Mouse (Mus musculus) bone marrow macrophage, adult 2 months (primary cell): ENCODE results near the gene Snhg11. TPM values are rescaled to one million over a fixed set of nuclear protein-coding genes. Genes with fewer than 3 reads are reported as not detected.
"Not testable (repeated sequence)": the region's sequence is repeated elsewhere in the genome, so short reads cannot be mapped to it uniquely, and the experiment has no call there.

Experiments used
- H3K27ac ChIP-seq: 2 replicates; pipeline ENCODE4 v1.5.1; 2012; ENCODE audit warnings: low read depth, low read length; ENCODE audit not compliant: insufficient read depth
- H3K4me1 ChIP-seq: 2 replicates; pipeline ENCODE4 v1.6.1; 2012; ENCODE audit warnings: low read length; ENCODE audit not compliant: control insufficient read depth, insufficient read depth
- H3K4me3 ChIP-seq: 2 replicates; pipeline ENCODE4 v1.5.1; 2012; ENCODE audit warnings: mild to moderate bottlenecking, low read length, moderate library complexity; ENCODE audit not compliant: insufficient read depth
- CTCF ChIP-seq: IDR thresholded peaks from 2 replicates; pipeline ENCODE4 v1.5.1; 2012; ENCODE audit warnings: low read depth, mild to moderate bottlenecking, low read length, moderate library complexity
- POLR2A ChIP-seq: IDR thresholded peaks from 2 replicates; pipeline ENCODE4 v1.6.1; 2012; ENCODE audit warnings: mild to moderate bottlenecking, low read depth, low read length, borderline replicate concordance
- polyA plus RNA-seq: library from polyadenylated mRNA; stranded (reverse); fragments of >200 nt; gene quantifications from 2 replicates; pipeline ENCODE4 v1.2.4, GENCODE M21; 2012; ENCODE audit not compliant: missing spikeins, insufficient read depth, insufficient read length

The Snhg11 gene
- polyA plus RNA-seq, 1 experiment: 1.2 TPM

GRCm38 (mm10) chr2:158386072-158386471, 10.6 kb downstream of the Snhg11 start:
- no peak for TF ChIP-seq POLR2A
- TF ChIP-seq CTCF: no peak
- Histone ChIP-seq H3K4me3 (no peak overlapping the region), H3K4me1 (no peaks in the 10 kb centered on the region), H3K27ac (no peak overlapping the region)

GRCm38 (mm10) chr2:158389421-158389820, 14.0 kb downstream of the Snhg11 start:
- Histone ChIP-seq H3K4me3 (no peak overlapping the region), H3K27ac (no peak overlapping the region), H3K4me1 (no peaks in the 10 kb centered on the region)
- TF ChIP-seq POLR2A: no peak
- TF ChIP-seq CTCF: no peak

- H3K27ac ChIP-seq: no peak overlapping the region
- TF ChIP-seq CTCF: no peak
- no peak for TF ChIP-seq POLR2A
- no peak overlapping the region for H3K4me3 ChIP-seq
- H3K4me1 ChIP-seq: no peaks in the 10 kb centered on the region
Observed at GRCm38 (mm10) chr2:158396369-158396768, 20.9 kb downstream of the Snhg11 start.

- H3K27ac ChIP-seq, H3K4me1 ChIP-seq, H3K4me3 ChIP-seq: not testable (repeated sequence)
Observed at GRCm38 (mm10) chr2:158397140-158397539, 21.7 kb downstream of the Snhg11 start.

GRCm38 (mm10) chr2:158402915-158403314, 27.5 kb downstream of the Snhg11 start:
- H3K4me1 ChIP-seq: peaks cover 5% of the 10 kb centered on the region
- no peak for TF ChIP-seq POLR2A
- no peak for TF ChIP-seq CTCF
- no peak overlapping the region for H3K4me3 ChIP-seq
- H3K27ac ChIP-seq: no peak overlapping the region

GRCm38 (mm10) chr2:158408997-158409594, 33.7 kb downstream of the Snhg11 start:
- peak overlapping the region; percentile 34 for H3K4me3 ChIP-seq
- TF ChIP-seq POLR2A (no peak), CTCF (no peak)

GRCm38 (mm10) chr2:158409595-158410021, 34.2 kb downstream of the Snhg11 start, which contains the start of gene Ralgapb:
TSS of gene Ralgapb (plus strand) at chr2:158409848.
- Histone ChIP-seq H3K4me1 (peaks cover 34% of the 10 kb centered on the region), H3K27ac (no peak within 1 kb of the TSS), H3K4me3 (peak within 1 kb of the TSS; percentile 71)
- no peak for TF ChIP-seq CTCF
- TF ChIP-seq POLR2A: no peak

More at GRCm38 (mm10) chr2:158408997-158409594, 33.7 kb downstream of the Snhg11 start:
- Histone ChIP-seq H3K4me1 (peaks cover 34% of the 10 kb centered on the region), H3K27ac (no peak overlapping the region)

GRCm38 (mm10) chr2:158410022-158411014, 34.9 kb downstream of the Snhg11 start:
- peaks cover 34% of the 10 kb centered on the region for H3K4me1 ChIP-seq
- TF ChIP-seq POLR2A: no peak
- TF ChIP-seq CTCF: no peak
- H3K27ac ChIP-seq: no peak overlapping the region
- H3K4me3 ChIP-seq: peak overlapping the region; percentile 71

GRCm38 (mm10) chr2:158413240-158413639, 37.8 kb downstream of the Snhg11 start:
- no peak for TF ChIP-seq POLR2A
- no peak for TF ChIP-seq CTCF
- H3K27ac ChIP-seq: no peak overlapping the region
- peaks cover 36% of the 10 kb centered on the region for H3K4me1 ChIP-seq
- H3K4me3 ChIP-seq: no peak overlapping the region

GRCm38 (mm10) chr2:158415826-158416225, 40.4 kb downstream of the Snhg11 start:
- TF ChIP-seq CTCF (no peak), POLR2A (no peak)
- Histone ChIP-seq H3K27ac (no peak overlapping the region; the same call in 1 of the 2 replicates), H3K4me1 (peaks cover 30% of the 10 kb centered on the region), H3K4me3 (no peak overlapping the region)
